Mouse (Mus musculus): ENCODE results near the gene Tesmin. TPM values are rescaled to one million over a fixed set of nuclear protein-coding genes. Genes with fewer than 3 reads are reported as not detected.

Tesmin gene
- polyA plus RNA-seq, 1 experiment from 2014 or later, result 0.27 TPM

DNA sequence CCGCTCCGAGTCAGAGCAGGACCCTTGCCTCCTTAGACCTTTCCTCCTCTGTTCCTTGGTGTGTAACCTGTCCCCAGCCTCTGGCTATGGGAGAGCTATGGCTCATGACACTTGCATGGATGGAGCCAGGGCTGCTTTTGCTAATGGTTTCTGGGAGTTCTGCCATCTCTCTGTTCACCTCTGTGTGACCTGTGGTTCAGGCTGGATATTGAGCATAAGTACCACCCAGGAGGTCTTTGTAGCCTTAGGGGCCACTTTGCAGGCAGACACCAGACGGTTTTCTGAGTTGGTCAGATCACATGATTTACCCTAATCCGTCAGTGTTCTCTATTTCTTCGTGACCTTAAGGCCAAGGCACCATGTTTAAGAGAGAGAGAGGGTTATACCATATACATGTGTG is 32.1 kb upstream of the Tesmin start:
- Histone ChIP-seq H3K36me3 (ENCODE audit: control insufficient read depth, insufficient read depth, low read length) (no peaks in the 10 kb centered on the region), H3K4me1 (replicated peaks; ENCODE audit: control insufficient read depth, insufficient read depth, low read length) (no peaks in the 10 kb centered on the region), H3K27me3 (ENCODE audit: control insufficient read depth, insufficient read depth, low read length) (no peaks in the 10 kb centered on the region), H3K4me2 (ENCODE audit: low read depth, low read length, severe bottlenecking) (no peak overlapping the region), H3K9ac (ENCODE audit: low read length) (no peak overlapping the region), H3K27ac (ENCODE audit: low read depth, low read length) (no peak overlapping the region), H3K9me3 (ENCODE audit: control insufficient read depth, low read length) (no peaks in the 10 kb centered on the region; the same call in 1 of the 2 replicates), H3K4me3 (ENCODE audit: low read depth, low read length) (no peak overlapping the region)
- WGBS, result 80% methylated on average over 5 of the region's 5 CpGs
- DNase-seq (ENCODE audit: low spot score) (no peak), ATAC-seq (replicated peaks; ENCODE audit: low FRiP score) (no peak)

- Histone ChIP-seq H3K9ac (ENCODE audit: low read length) (no peak overlapping the region), H3K27me3 (ENCODE audit: control insufficient read depth, insufficient read depth, low read length) (no peaks in the 10 kb centered on the region), H3K4me2 (ENCODE audit: low read depth, low read length, severe bottlenecking) (no peak overlapping the region), H3K36me3 (ENCODE audit: control insufficient read depth, insufficient read depth, low read length) (no peaks in the 10 kb centered on the region), H3K4me3 (ENCODE audit: low read depth, low read length) (no peak overlapping the region), H3K27ac (ENCODE audit: low read depth, low read length) (no peak overlapping the region), H3K9me3 (ENCODE audit: control insufficient read depth, low read length) (no peaks in the 10 kb centered on the region; the same call in 1 of the 2 replicates), H3K4me1 (replicated peaks; ENCODE audit: control insufficient read depth, insufficient read depth, low read length) (no peaks in the 10 kb centered on the region)
- DNase-seq (ENCODE audit: low spot score), result no peak
- 73% methylated on average over 4 of the region's 4 CpGs for WGBS
- no peak for ATAC-seq (replicated peaks; ENCODE audit: low FRiP score)
These were observed 31.0 kb upstream of the Tesmin start for GRCm38 (mm10) chr19:3357620-3358019.

GRCm38 (mm10) chr19:3359841-3360588 is 28.6 kb upstream of the Tesmin start:
- DNase-seq (ENCODE audit: low spot score) (no peak), ATAC-seq (replicated peaks; ENCODE audit: low FRiP score) (no peak)
- Histone ChIP-seq H3K9me3 (ENCODE audit: control insufficient read depth, low read length) (no peaks in the 10 kb centered on the region; the same call in 1 of the 2 replicates), H3K27me3 (ENCODE audit: control insufficient read depth, insufficient read depth, low read length) (no peaks in the 10 kb centered on the region), H3K9ac (ENCODE audit: low read length) (no peak overlapping the region), H3K4me3 (ENCODE audit: low read depth, low read length) (no peak overlapping the region), H3K27ac (ENCODE audit: low read depth, low read length) (no peak overlapping the region), H3K4me1 (replicated peaks; ENCODE audit: control insufficient read depth, insufficient read depth, low read length) (no peaks in the 10 kb centered on the region), H3K4me2 (ENCODE audit: low read depth, low read length, severe bottlenecking) (no peak overlapping the region), H3K36me3 (ENCODE audit: control insufficient read depth, insufficient read depth, low read length) (no peaks in the 10 kb centered on the region)
- 88% methylated on average over 13 of the region's 13 CpGs for WGBS

- Histone ChIP-seq H3K4me1 (replicated peaks; ENCODE audit: control insufficient read depth, insufficient read depth, low read length) (no peaks in the 10 kb centered on the region), H3K27me3 (ENCODE audit: control insufficient read depth, insufficient read depth, low read length) (no peaks in the 10 kb centered on the region), H3K9ac (ENCODE audit: low read length) (no peak overlapping the region), H3K9me3 (ENCODE audit: control insufficient read depth, low read length) (no peaks in the 10 kb centered on the region; the same call in 1 of the 2 replicates), H3K27ac (ENCODE audit: low read depth, low read length) (no peak overlapping the region), H3K36me3 (ENCODE audit: control insufficient read depth, insufficient read depth, low read length) (no peaks in the 10 kb centered on the region; the same call in 1 of the 2 replicates), H3K4me3 (ENCODE audit: low read depth, low read length) (no peak overlapping the region), H3K4me2 (ENCODE audit: low read depth, low read length, severe bottlenecking) (no peak overlapping the region)
- no peak for ATAC-seq (replicated peaks; ENCODE audit: low FRiP score)
- 96% methylated on average over 4 of the region's 4 CpGs for whole genome bisulfite sequencing
- DNase-seq (ENCODE audit: low spot score), result no peak
These were observed 25.1 kb upstream of the Tesmin start for GRCm38 (mm10) chr19:3363510-3363909.

DNA sequence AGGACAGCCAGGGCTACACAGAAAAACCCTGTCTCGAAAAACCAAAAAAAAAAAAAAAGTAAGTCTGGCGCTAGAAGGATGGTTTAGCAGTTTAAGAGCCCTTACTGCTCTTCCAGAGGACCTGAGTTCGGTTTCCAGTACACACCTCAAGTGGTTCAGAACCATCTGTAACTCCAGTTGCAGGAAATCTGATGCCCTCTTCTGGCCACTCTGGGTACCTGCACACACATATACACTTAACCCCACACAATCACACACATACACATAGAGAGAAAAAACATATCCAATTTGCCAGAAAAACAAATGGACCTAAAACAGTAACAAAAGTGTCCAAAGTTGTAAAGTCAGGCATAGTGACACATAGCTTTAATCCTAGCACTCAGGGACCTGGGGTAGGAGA is 23.6 kb upstream of the Tesmin start:
- Histone ChIP-seq H3K27me3 (ENCODE audit: control insufficient read depth, insufficient read depth, low read length) (no peaks in the 10 kb centered on the region), H3K9me3 (ENCODE audit: control insufficient read depth, low read length) (no peaks in the 10 kb centered on the region), H3K4me3 (ENCODE audit: low read depth, low read length) (no peak overlapping the region), H3K27ac (ENCODE audit: low read depth, low read length) (no peak overlapping the region), H3K4me1 (replicated peaks; ENCODE audit: control insufficient read depth, insufficient read depth, low read length) (no peaks in the 10 kb centered on the region), H3K9ac (ENCODE audit: low read length) (no peak overlapping the region), H3K36me3 (ENCODE audit: control insufficient read depth, insufficient read depth, low read length) (no peaks in the 10 kb centered on the region; the same call in 1 of the 2 replicates), H3K4me2 (ENCODE audit: low read depth, low read length, severe bottlenecking) (no peak overlapping the region)
- no peak for ATAC-seq (replicated peaks; ENCODE audit: low FRiP score)
- DNase-seq (ENCODE audit: low spot score), result no peak
- WGBS, result 93% methylated on average over 3 of the region's 3 CpGs

GRCm38 (mm10) chr19:3368276-3368675 is 20.4 kb upstream of the Tesmin start:
- H3K36me3 ChIP-seq (ENCODE audit: control insufficient read depth, insufficient read depth, low read length), result no peaks in the 10 kb centered on the region; the same call in 1 of the 2 replicates
- H3K9me3 ChIP-seq (ENCODE audit: control insufficient read depth, low read length), result no peaks in the 10 kb centered on the region
- H3K9ac ChIP-seq (ENCODE audit: low read length), result no peak overlapping the region
- H3K4me2 ChIP-seq (ENCODE audit: low read depth, low read length, severe bottlenecking), result no peak overlapping the region
- 93% methylated on average over 3 of the region's 3 CpGs for WGBS
- H3K27ac ChIP-seq (ENCODE audit: low read depth, low read length), result no peak overlapping the region
- no peak for ATAC-seq (replicated peaks; ENCODE audit: low FRiP score)
- no peaks in the 10 kb centered on the region for H3K27me3 ChIP-seq (ENCODE audit: control insufficient read depth, insufficient read depth, low read length)
- no peak for DNase-seq (ENCODE audit: low spot score)
- H3K4me3 ChIP-seq (ENCODE audit: low read depth, low read length), result no peak overlapping the region
- H3K4me1 ChIP-seq (replicated peaks; ENCODE audit: control insufficient read depth, insufficient read depth, low read length), result no peaks in the 10 kb centered on the region

DNA sequence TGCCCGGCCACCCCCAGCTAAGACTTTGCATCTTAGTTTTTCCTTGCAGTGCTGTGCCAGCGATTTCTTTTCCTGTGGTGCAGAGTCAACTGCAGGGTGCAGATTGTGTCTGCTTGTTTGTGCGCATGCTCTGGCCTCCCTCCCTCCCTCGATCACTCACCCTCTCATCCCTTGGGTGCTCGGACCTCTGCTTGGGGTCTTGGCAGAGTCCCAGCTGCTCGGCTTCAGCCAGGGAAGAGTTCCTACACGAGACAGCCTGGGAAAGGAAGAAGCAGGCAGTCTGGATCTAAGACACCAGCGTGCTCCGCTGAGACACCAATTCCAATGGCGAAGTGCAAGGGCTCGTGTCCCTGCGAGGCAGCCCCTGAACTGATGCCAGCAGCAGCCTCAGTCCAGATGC is 15.3 kb upstream of the Tesmin start:
- 75% methylated on average over 12 of the region's 12 CpGs for WGBS
- no peak overlapping the region for H3K9ac ChIP-seq (ENCODE audit: low read length)
- no peak for ATAC-seq (replicated peaks; ENCODE audit: low FRiP score)
- no peaks in the 10 kb centered on the region; the same call in 1 of the 2 replicates for H3K36me3 ChIP-seq (ENCODE audit: control insufficient read depth, insufficient read depth, low read length)
- no peak overlapping the region for H3K4me3 ChIP-seq (ENCODE audit: low read depth, low read length)
- no peak overlapping the region for H3K4me2 ChIP-seq (ENCODE audit: low read depth, low read length, severe bottlenecking)
- no peaks in the 10 kb centered on the region for H3K27me3 ChIP-seq (ENCODE audit: control insufficient read depth, insufficient read depth, low read length)
- H3K9me3 ChIP-seq (ENCODE audit: control insufficient read depth, low read length), result no peaks in the 10 kb centered on the region
- no peak for DNase-seq (ENCODE audit: low spot score)
- no peak overlapping the region for H3K27ac ChIP-seq (ENCODE audit: low read depth, low read length)
- no peaks in the 10 kb centered on the region for H3K4me1 ChIP-seq (replicated peaks; ENCODE audit: control insufficient read depth, insufficient read depth, low read length)

DNA sequence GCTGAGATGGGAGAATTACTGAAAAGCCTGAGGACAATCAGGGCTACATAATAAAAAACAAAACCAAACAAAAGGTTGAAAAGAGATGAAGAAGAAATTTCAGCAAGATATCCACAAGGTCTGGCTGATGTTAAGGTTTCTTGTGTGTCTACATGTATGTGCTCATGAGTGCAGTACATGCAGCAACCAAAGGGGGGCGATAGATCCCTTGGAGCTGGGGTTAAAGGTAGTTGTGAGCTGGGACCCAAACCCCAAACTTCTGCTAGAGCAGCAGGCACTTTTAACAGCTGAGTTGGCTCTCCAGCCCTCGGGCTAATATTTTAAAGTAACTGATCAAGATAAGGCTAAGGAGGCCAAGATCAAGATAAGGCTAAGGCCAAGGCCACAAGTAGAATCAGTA is 14.6 kb upstream of the Tesmin start:
- DNase-seq (ENCODE audit: low spot score), result no peak
- Histone ChIP-seq H3K27me3 (ENCODE audit: control insufficient read depth, insufficient read depth, low read length) (no peaks in the 10 kb centered on the region), H3K9me3 (ENCODE audit: control insufficient read depth, low read length) (no peaks in the 10 kb centered on the region), H3K27ac (ENCODE audit: low read depth, low read length) (no peak overlapping the region), H3K4me3 (ENCODE audit: low read depth, low read length) (no peak overlapping the region), H3K9ac (ENCODE audit: low read length) (no peak overlapping the region), H3K4me1 (replicated peaks; ENCODE audit: control insufficient read depth, insufficient read depth, low read length) (no peaks in the 10 kb centered on the region), H3K4me2 (ENCODE audit: low read depth, low read length, severe bottlenecking) (no peak overlapping the region), H3K36me3 (ENCODE audit: control insufficient read depth, insufficient read depth, low read length) (no peaks in the 10 kb centered on the region)
- no peak for ATAC-seq (replicated peaks; ENCODE audit: low FRiP score)
- WGBS, result 55% methylated on average over 2 of the region's 2 CpGs

DNA sequence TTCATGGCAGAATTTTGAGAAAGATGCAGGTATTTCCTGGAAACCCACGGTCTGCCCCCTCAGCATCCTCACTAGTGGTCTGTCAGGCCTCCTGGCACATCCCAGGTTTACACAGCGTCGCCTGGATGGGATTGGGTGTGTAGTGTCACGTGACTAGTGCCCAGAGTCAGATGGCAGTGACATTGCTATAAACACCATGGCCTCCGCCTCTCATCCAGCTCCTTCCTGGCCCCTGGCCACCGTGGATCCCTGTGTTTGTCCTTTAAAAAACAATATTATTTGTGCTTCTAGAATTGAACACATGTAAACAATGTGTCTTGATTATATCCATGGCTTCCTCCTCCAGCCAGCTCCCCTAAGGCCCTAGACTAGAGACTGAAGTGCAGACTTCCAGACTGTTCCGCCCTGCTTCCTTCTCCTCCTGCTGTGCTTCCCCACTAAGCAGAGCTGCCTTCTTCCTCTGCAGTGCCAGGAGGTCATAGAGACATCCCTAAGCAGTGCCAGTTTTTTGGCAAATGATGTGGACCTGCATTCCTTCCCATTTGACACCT is 12.6 kb upstream of the Tesmin start:
- H3K27me3 ChIP-seq (ENCODE audit: control insufficient read depth, insufficient read depth, low read length), result no peaks in the 10 kb centered on the region
- no peak overlapping the region for H3K9ac ChIP-seq (ENCODE audit: low read length)
- no peak overlapping the region for H3K27ac ChIP-seq (ENCODE audit: low read depth, low read length)
- 68% methylated on average over 7 of the region's 7 CpGs for WGBS
- no peaks in the 10 kb centered on the region for H3K9me3 ChIP-seq (ENCODE audit: control insufficient read depth, low read length)
- H3K4me2 ChIP-seq (ENCODE audit: low read depth, low read length, severe bottlenecking), result no peak overlapping the region
- H3K4me3 ChIP-seq (ENCODE audit: low read depth, low read length), result no peak overlapping the region
- no peaks in the 10 kb centered on the region for H3K4me1 ChIP-seq (replicated peaks; ENCODE audit: control insufficient read depth, insufficient read depth, low read length)
- no peaks in the 10 kb centered on the region for H3K36me3 ChIP-seq (ENCODE audit: control insufficient read depth, insufficient read depth, low read length)
- no peak for ATAC-seq (replicated peaks; ENCODE audit: low FRiP score)
- no peak for DNase-seq (ENCODE audit: low spot score)

Data from forebrain, embryonic 11.5 days (tissue).